Mouse (Mus musculus) forelimb bud, embryonic 11.5 days (tissue): ENCODE data around the gene Procr.

Source experiments
- DNase-seq: peaks from one replicate; pipeline ENCODE4 v3.0.0-alpha.2; 2012; ENCODE audit warnings: low read depth, low spot score

The Procr gene

DNA sequence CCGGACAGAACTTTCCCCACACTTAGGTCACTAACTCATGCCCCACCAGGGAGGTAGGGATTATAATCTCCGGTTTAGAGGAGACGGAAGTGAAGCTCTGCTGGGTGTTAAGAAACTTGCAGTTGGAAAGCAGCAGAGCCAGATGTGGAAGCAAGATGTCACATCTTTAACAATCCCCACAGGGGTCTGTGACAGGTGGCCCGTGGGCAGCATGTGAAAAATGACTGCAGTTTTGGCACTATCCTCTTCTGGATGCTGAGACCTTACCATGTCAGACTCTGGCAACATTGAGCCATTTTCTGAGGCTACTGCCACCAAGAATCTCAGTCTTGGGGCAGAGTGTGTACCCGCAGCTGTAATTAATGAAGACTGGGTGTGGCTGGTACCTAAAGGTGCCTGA is 53.1 kb downstream of the Procr start:
- DNase-seq: no peak
